Mouse (Mus musculus): ENCODE results near the gene Snrnp40.

The Snrnp40 gene

GRCm38 (mm10) chr4:130359486-130360237 is at the start of gene Snrnp40, which contains the start of gene Zcchc17:
Gene Snrnp40, plus strand, starts transcription at chr4:130360132.
Gene Zcchc17, minus strand, starts transcription at chr4:130359943.
- peak; percentile 98 to 99 for DNase-seq (ENCODE audit: low spot score in 2 of 2)

- no peak for DNase-seq (ENCODE audit: low spot score in 2 of 2)
Measured at GRCm38 (mm10) chr4:130312526-130312925, 47.4 kb upstream of the Snrnp40 start.

- DNase-seq (ENCODE audit: low spot score in 2 of 2) = no peak
Measured at GRCm38 (mm10) chr4:130313552-130313951, 46.4 kb upstream of the Snrnp40 start.

GRCm38 (mm10) chr4:130315771-130316527 is 44.0 kb upstream of the Snrnp40 start:
- DNase-seq (ENCODE audit: low spot score in 2 of 2) = no peak

- no peak for DNase-seq (ENCODE audit: low spot score in 2 of 2)
Measured at GRCm38 (mm10) chr4:130316691-130317090, 43.2 kb upstream of the Snrnp40 start.

- DNase-seq (ENCODE audit: low spot score in 2 of 2) = no peak
Measured at GRCm38 (mm10) chr4:130318122-130318521, 41.8 kb upstream of the Snrnp40 start.

- no peak for DNase-seq (ENCODE audit: low spot score in 2 of 2)
Measured at GRCm38 (mm10) chr4:130319564-130319963, 40.4 kb upstream of the Snrnp40 start.

GRCm38 (mm10) chr4:130321640-130322039 is 38.3 kb upstream of the Snrnp40 start:
- no peak for DNase-seq (ENCODE audit: low spot score in 2 of 2)

- no peak for DNase-seq (ENCODE audit: low spot score in 2 of 2)
Measured at GRCm38 (mm10) chr4:130322567-130322966, 37.4 kb upstream of the Snrnp40 start.

- no peak for DNase-seq (ENCODE audit: low spot score in 2 of 2)
Measured at GRCm38 (mm10) chr4:130323165-130323564, 36.8 kb upstream of the Snrnp40 start.

GRCm38 (mm10) chr4:130323607-130324006 is 36.3 kb upstream of the Snrnp40 start:
- DNase-seq (ENCODE audit: low spot score in 2 of 2) = no peak

- no peak for DNase-seq (ENCODE audit: low spot score in 2 of 2)
Measured at GRCm38 (mm10) chr4:130325446-130325845, 34.5 kb upstream of the Snrnp40 start.

GRCm38 (mm10) chr4:130327366-130327765 is 32.6 kb upstream of the Snrnp40 start:
- DNase-seq (ENCODE audit: low spot score in 2 of 2) = no peak

- DNase-seq (ENCODE audit: low spot score in 2 of 2) = no peak
Measured at GRCm38 (mm10) chr4:130335867-130336266, 24.1 kb upstream of the Snrnp40 start.

GRCm38 (mm10) chr4:130341691-130342090 is 18.2 kb upstream of the Snrnp40 start:
- peak in 1 of 2 experiments; percentile 32 for DNase-seq (ENCODE audit: low spot score in 2 of 2)

- DNase-seq (ENCODE audit: low spot score in 2 of 2) = no peak
Measured at GRCm38 (mm10) chr4:130349666-130350065, 10.3 kb upstream of the Snrnp40 start.

- no peak for DNase-seq (ENCODE audit: low spot score in 2 of 2)
Measured at GRCm38 (mm10) chr4:130350690-130351422, 9.1 kb upstream of the Snrnp40 start.

GRCm38 (mm10) chr4:130352588-130352987 is 7.3 kb upstream of the Snrnp40 start:
- no peak for DNase-seq (ENCODE audit: low spot score in 2 of 2)

- DNase-seq (ENCODE audit: low spot score in 2 of 2) = no peak
Measured at GRCm38 (mm10) chr4:130357946-130358345, 2.0 kb upstream of the Snrnp40 start.

- no peak for DNase-seq (ENCODE audit: low spot score in 2 of 2)
Measured at GRCm38 (mm10) chr4:130360238-130360590, 282 bp downstream of the Snrnp40 start.

- DNase-seq (ENCODE audit: low spot score in 2 of 2) = no peak
Measured at GRCm38 (mm10) chr4:130376675-130377074, 16.7 kb downstream of the Snrnp40 start.

- DNase-seq (ENCODE audit: low spot score in 2 of 2) = no peak
Measured at GRCm38 (mm10) chr4:130377500-130377899, 17.6 kb downstream of the Snrnp40 start.

Measured in urinary bladder, postnatal 4 days (tissue).